Mouse (Mus musculus) forebrain, embryonic 12.5 days (tissue): ENCODE results near the gene Lor. TPM values are rescaled to one million over a fixed set of nuclear protein-coding genes. Genes with fewer than 3 reads are reported as not detected.

Experiments
- ATAC-seq: fragments of 200-750 bp; cut with Nextera tagmentation; 2 replicates; pipeline ENCODE4 v1.8.0; 2017; ENCODE audit warnings: moderate TSS enrichment; ENCODE audit not compliant: low FRiP score
- H3K27ac ChIP-seq: fragments of 300-500 bp; sonication (generic); 2 replicates; pipeline ENCODE4 v1.5.1; 2016; ENCODE audit warnings: mild to moderate bottlenecking
- H3K27me3 ChIP-seq: fragments of 300-500 bp; sonication (generic); 2 replicates; pipeline ENCODE4 v1.6.1; 2016; ENCODE audit warnings: mild to moderate bottlenecking
- H3K36me3 ChIP-seq: fragments of 300-500 bp; sonication (generic); replicated peaks from 2 replicates; pipeline ENCODE4 v1.6.1; 2016; ENCODE audit warnings: mild to moderate bottlenecking
- H3K4me1 ChIP-seq: fragments of 300-500 bp; sonication (generic); 2 replicates; pipeline ENCODE4 v1.6.1; 2016
- H3K4me2 ChIP-seq: fragments of 300-500 bp; sonication (generic); 2 replicates; pipeline ENCODE4 v1.6.1; 2016; ENCODE audit warnings: mild to moderate bottlenecking, moderate library complexity
- H3K4me3 ChIP-seq: fragments of 300-500 bp; sonication (generic); replicated peaks from 2 replicates; pipeline ENCODE4 v1.5.1; 2016; ENCODE audit warnings: mild to moderate bottlenecking
- H3K9ac ChIP-seq: fragments of 300-500 bp; sonication (generic); 2 replicates; pipeline ENCODE4 v1.6.1; 2016; ENCODE audit warnings: mild to moderate bottlenecking
- H3K9me3 ChIP-seq: fragments of 300-500 bp; sonication (generic); 2 replicates; pipeline ENCODE4 v1.6.1; 2016
- WGBS: fragments of 180-500 bp; shearing (Covaris S2); methylation state at CpG from one replicate; pipeline ENCODE4 v1.1.7; 2016; 5-methylcytosine and 5-hydroxymethylcytosine counted together
- polyA plus RNA-seq: library from polyadenylated mRNA; unstranded; fragments of >200 nt; fragmentation: Nextera tagmentation; extraction: Ambion mirVana; gene quantifications from 2 replicates; pipeline ENCODE4 v1.2.1, GENCODE M21; 2016

Gene Lor
- 1.6 TPM in 2 replicates for polyA plus RNA-seq

- no peak for ATAC-seq
- Histone ChIP-seq H3K4me3 (peak within 1 kb of the TSS; percentile 75), H3K4me1 (0 out of 2 replicates have a peak, but pooled peaks cover 4% of the 10 kb centered on the region), H3K36me3 (no peaks in the 10 kb centered on the region), H3K27ac (no peak within 1 kb of the TSS), H3K9ac (no peak within 1 kb of the TSS), H3K4me2 (peak within 1 kb of the TSS; percentile 96), H3K9me3 (no peaks in the 10 kb centered on the region), H3K27me3 (peaks cover 40% of the 10 kb centered on the region)
- 81% methylated on average over 2 of the region's 2 CpGs for WGBS
These were observed at the start of gene Lor for GRCm38 (mm10) chr3:92083042-92083441. Gene Lor (minus strand): TSS chr3:92083142.

GRCm38 (mm10) chr3:92123847-92124246 lies 40.9 kb upstream of the Lor start, which contains the start of gene Prr9:
Gene Prr9 (minus strand): TSS chr3:92123947.
- 89% methylated on average over 5 of the region's 5 CpGs for WGBS
- Histone ChIP-seq H3K36me3 (no peaks in the 10 kb centered on the region), H3K4me2 (no peak within 1 kb of the TSS), H3K27ac (no peak within 1 kb of the TSS), H3K9me3 (no peaks in the 10 kb centered on the region), H3K27me3 (no peaks in the 10 kb centered on the region), H3K4me3 (no peak within 1 kb of the TSS), H3K9ac (no peak within 1 kb of the TSS), H3K4me1 (no peaks in the 10 kb centered on the region)
- no peak for ATAC-seq

- Histone ChIP-seq H3K27ac (no peak overlapping the region), H3K27me3 (no peaks in the 10 kb centered on the region), H3K9me3 (no peaks in the 10 kb centered on the region), H3K36me3 (no peaks in the 10 kb centered on the region), H3K4me2 (no peak overlapping the region), H3K4me3 (no peak overlapping the region), H3K4me1 (no peaks in the 10 kb centered on the region), H3K9ac (no peak overlapping the region)
- no peak for ATAC-seq
- WGBS = 86% methylated on average over 3 of the region's 3 CpGs
These were observed 38.0 kb upstream of the Lor start for GRCm38 (mm10) chr3:92120902-92121301.

GRCm38 (mm10) chr3:92117930-92118329 lies 35.0 kb upstream of the Lor start:
- Histone ChIP-seq H3K4me2 (no peak overlapping the region), H3K4me3 (no peak overlapping the region), H3K9ac (no peak overlapping the region), H3K27me3 (no peaks in the 10 kb centered on the region), H3K36me3 (no peaks in the 10 kb centered on the region), H3K9me3 (no peaks in the 10 kb centered on the region), H3K4me1 (no peaks in the 10 kb centered on the region), H3K27ac (no peak overlapping the region)
- 31% methylated on average over 3 of the region's 3 CpGs for WGBS
- no peak for ATAC-seq

GRCm38 (mm10) chr3:92111526-92111925 lies 28.6 kb upstream of the Lor start:
- no peaks in the 10 kb centered on the region for H3K36me3 ChIP-seq
- H3K4me2 ChIP-seq = no peak overlapping the region
- no peak overlapping the region for H3K9ac ChIP-seq
- peaks cover 4% of the 10 kb centered on the region; the same call in 1 of the 2 replicates for H3K4me1 ChIP-seq
- no peak overlapping the region for H3K4me3 ChIP-seq
- H3K27me3 ChIP-seq = no peaks in the 10 kb centered on the region
- no peak overlapping the region for H3K27ac ChIP-seq
- no peak for ATAC-seq
- H3K9me3 ChIP-seq = no peaks in the 10 kb centered on the region

GRCm38 (mm10) chr3:92110790-92111189 lies 27.8 kb upstream of the Lor start:
- Histone ChIP-seq H3K36me3 (no peaks in the 10 kb centered on the region), H3K27me3 (no peaks in the 10 kb centered on the region), H3K4me3 (no peak overlapping the region), H3K9me3 (no peaks in the 10 kb centered on the region), H3K4me2 (no peak overlapping the region), H3K9ac (no peak overlapping the region), H3K4me1 (peaks cover 4% of the 10 kb centered on the region; the same call in 1 of the 2 replicates), H3K27ac (no peak overlapping the region)
- ATAC-seq = peak; percentile 46; the same call in 1 of the 2 replicates

GRCm38 (mm10) chr3:92106582-92106981 lies 23.6 kb upstream of the Lor start:
- no peak overlapping the region for H3K4me2 ChIP-seq

GRCm38 (mm10) chr3:92081285-92081931 lies 1.5 kb downstream of the Lor start:
- Histone ChIP-seq H3K4me1 (0 out of 2 replicates have a peak, but pooled peaks cover 4% of the 10 kb centered on the region), H3K27me3 (peaks cover 40% of the 10 kb centered on the region), H3K27ac (peak overlapping the region; percentile 87), H3K4me2 (peak overlapping the region; percentile 96), H3K9ac (peak overlapping the region; percentile 63), H3K36me3 (no peaks in the 10 kb centered on the region), H3K4me3 (peak overlapping the region; percentile 75), H3K9me3 (no peaks in the 10 kb centered on the region)
- under 1% methylated on average over 68 of the region's 76 CpGs for WGBS
- peak; percentile 79 for ATAC-seq

More at GRCm38 (mm10) chr3:92106582-92106981, 23.6 kb upstream of the Lor start:
- Histone ChIP-seq H3K27me3 (no peaks in the 10 kb centered on the region), H3K9ac (no peak overlapping the region), H3K4me3 (no peak overlapping the region), H3K9me3 (no peaks in the 10 kb centered on the region), H3K27ac (no peak overlapping the region), H3K36me3 (no peaks in the 10 kb centered on the region), H3K4me1 (peaks cover 4% of the 10 kb centered on the region; the same call in 1 of the 2 replicates)
- no peak; the same call in 1 of the 2 replicates for ATAC-seq
- 13% methylated on average over 6 of the region's 6 CpGs for WGBS

- Histone ChIP-seq H3K9ac (peak overlapping the region; percentile 63), H3K9me3 (no peaks in the 10 kb centered on the region), H3K36me3 (no peaks in the 10 kb centered on the region), H3K27ac (peak overlapping the region; percentile 87), H3K4me1 (0 out of 2 replicates have a peak, but pooled peaks cover 4% of the 10 kb centered on the region), H3K4me2 (peak overlapping the region; percentile 96), H3K4me3 (peak overlapping the region; percentile 75), H3K27me3 (peaks cover 40% of the 10 kb centered on the region)
- ATAC-seq = peak; percentile 88
- under 1% methylated on average over 74 of the region's 82 CpGs for WGBS
These were observed 2.3 kb downstream of the Lor start for GRCm38 (mm10) chr3:92080462-92081284.

GRCm38 (mm10) chr3:92050382-92051054 lies 32.4 kb downstream of the Lor start:
- H3K27me3 ChIP-seq = no peaks in the 10 kb centered on the region
- WGBS = 52% methylated on average over 6 of the region's 6 CpGs
- H3K4me2 ChIP-seq = no peak overlapping the region
- ATAC-seq = no peak
- no peak overlapping the region for H3K9ac ChIP-seq
- H3K4me1 ChIP-seq = no peaks in the 10 kb centered on the region
- no peaks in the 10 kb centered on the region for H3K9me3 ChIP-seq
- H3K36me3 ChIP-seq = no peaks in the 10 kb centered on the region
- no peak overlapping the region for H3K27ac ChIP-seq
- no peak overlapping the region for H3K4me3 ChIP-seq

- no peak for ATAC-seq
- no peak overlapping the region for H3K9ac ChIP-seq
These were observed 49.0 kb downstream of the Lor start for GRCm38 (mm10) chr3:92033892-92034291.

GRCm38 (mm10) chr3:92033203-92033602 lies 49.7 kb downstream of the Lor start:
- Histone ChIP-seq H3K4me1 (no peaks in the 10 kb centered on the region), H3K4me2 (no peak overlapping the region), H3K9ac (no peak overlapping the region), H3K27me3 (no peaks in the 10 kb centered on the region), H3K4me3 (no peak overlapping the region), H3K27ac (no peak overlapping the region), H3K36me3 (no peaks in the 10 kb centered on the region), H3K9me3 (no peaks in the 10 kb centered on the region)
- WGBS = 52% methylated on average over 2 of the region's 2 CpGs
- ATAC-seq = no peak

More at GRCm38 (mm10) chr3:92033892-92034291, 49.0 kb downstream of the Lor start:
- H3K4me2 ChIP-seq = no peak overlapping the region
- H3K4me3 ChIP-seq = no peak overlapping the region
- no peaks in the 10 kb centered on the region for H3K36me3 ChIP-seq
- 68% methylated on average over 1 of the region's 1 CpGs for WGBS
- no peaks in the 10 kb centered on the region for H3K27me3 ChIP-seq
- H3K27ac ChIP-seq = no peak overlapping the region
- no peaks in the 10 kb centered on the region for H3K4me1 ChIP-seq
- H3K9me3 ChIP-seq = no peaks in the 10 kb centered on the region
